Mouse (Mus musculus): ENCODE measurements around the gene Zdhhc22.

- no peak for TF ChIP-seq CTCF (IDR thresholded peaks at IDR 0.05; ENCODE audit: low read depth, low read length)
- TF ChIP-seq POLR2A (IDR thresholded peaks at IDR 0.05; ENCODE audit: insufficient read depth, low read length): no peak
These were observed 59.1 kb downstream of the Zdhhc22 start for GRCm38 (mm10) chr12:86930934-86931729.
